Mouse (Mus musculus): ENCODE measurements around the gene Trim29. TPM values are rescaled to one million over a fixed set of nuclear protein-coding genes. Genes with fewer than 3 reads are reported as not detected.

Trim29 gene
- polyA plus RNA-seq, 1 experiment from 2014 or later: 1.2 TPM

GRCm38 (mm10) chr9:43284284-43284683, 26.4 kb upstream of the Trim29 start:
- DNase-seq (ENCODE audit: extremely low spot score, low spot score): peak; percentile 91
- no peak overlapping the region for H3K4me3 ChIP-seq
- H3K27me3 ChIP-seq (ENCODE audit: poor library complexity, severe bottlenecking): peaks cover 41% of the 10 kb centered on the region
- no peaks in the 10 kb centered on the region for H3K9me3 ChIP-seq
- peaks cover 38% of the 10 kb centered on the region for H3K4me1 ChIP-seq
- WGBS: 3% methylated on average over 6 of the region's 6 CpGs
- H3K36me3 ChIP-seq (replicated peaks): no peaks in the 10 kb centered on the region
- peak overlapping the region; percentile 77 for H3K27ac ChIP-seq

- 89% methylated on average over 4 of the region's 4 CpGs for WGBS
- no peak for DNase-seq (ENCODE audit: extremely low spot score, low spot score)
- Histone ChIP-seq H3K9me3 (no peaks in the 10 kb centered on the region), H3K4me1 (peaks cover 38% of the 10 kb centered on the region), H3K27me3 (ENCODE audit: poor library complexity, severe bottlenecking) (peaks cover 41% of the 10 kb centered on the region), H3K36me3 (replicated peaks) (no peaks in the 10 kb centered on the region), H3K27ac (0 out of 2 replicates have a peak overlapping the region, but pooled peaks have one; percentile 2), H3K4me3 (no peak overlapping the region)
Measured at GRCm38 (mm10) chr9:43285281-43285680, 25.4 kb upstream of the Trim29 start.

- Histone ChIP-seq H3K27ac (peak overlapping the region; percentile 82), H3K27me3 (ENCODE audit: poor library complexity, severe bottlenecking) (peaks cover 41% of the 10 kb centered on the region), H3K36me3 (replicated peaks) (no peaks in the 10 kb centered on the region), H3K4me3 (peak overlapping the region; percentile 42), H3K9me3 (no peaks in the 10 kb centered on the region), H3K4me1 (peaks cover 28% of the 10 kb centered on the region)
- DNase-seq (ENCODE audit: extremely low spot score, low spot score): peak; percentile 89
- 2% methylated on average over 20 of the region's 20 CpGs for WGBS
Measured at GRCm38 (mm10) chr9:43286870-43287269, 23.8 kb upstream of the Trim29 start.

GRCm38 (mm10) chr9:43293058-43293457, 17.6 kb upstream of the Trim29 start:
- no peak for DNase-seq (ENCODE audit: extremely low spot score, low spot score)
- Histone ChIP-seq H3K4me3 (no peak overlapping the region), H3K27me3 (ENCODE audit: poor library complexity, severe bottlenecking) (no peaks in the 10 kb centered on the region), H3K36me3 (replicated peaks) (no peaks in the 10 kb centered on the region), H3K9me3 (no peaks in the 10 kb centered on the region), H3K27ac (no peak overlapping the region), H3K4me1 (no peaks in the 10 kb centered on the region)
- 91% methylated on average over 6 of the region's 6 CpGs for WGBS

GRCm38 (mm10) chr9:43300394-43300793, 10.3 kb upstream of the Trim29 start:
- Histone ChIP-seq H3K9me3 (no peaks in the 10 kb centered on the region), H3K4me3 (no peak overlapping the region), H3K4me1 (no peaks in the 10 kb centered on the region), H3K27me3 (ENCODE audit: poor library complexity, severe bottlenecking) (0 out of 2 replicates have a peak, but pooled peaks cover 4% of the 10 kb centered on the region), H3K36me3 (replicated peaks) (no peaks in the 10 kb centered on the region), H3K27ac (no peak overlapping the region)
- no peak for DNase-seq (ENCODE audit: extremely low spot score, low spot score)
- 85% methylated on average over 10 of the region's 10 CpGs for WGBS

- no peaks in the 10 kb centered on the region for H3K4me1 ChIP-seq
- no peaks in the 10 kb centered on the region for H3K9me3 ChIP-seq
- H3K36me3 ChIP-seq (replicated peaks): no peaks in the 10 kb centered on the region
- no peak for DNase-seq (ENCODE audit: extremely low spot score, low spot score)
- H3K4me3 ChIP-seq: no peak overlapping the region
- 78% methylated on average over 4 of the region's 4 CpGs for WGBS
- H3K27me3 ChIP-seq (ENCODE audit: poor library complexity, severe bottlenecking): 0 out of 2 replicates have a peak, but pooled peaks cover 4% of the 10 kb centered on the region
- no peak overlapping the region for H3K27ac ChIP-seq
Measured at GRCm38 (mm10) chr9:43302989-43303388, 7.7 kb upstream of the Trim29 start.

- H3K36me3 ChIP-seq (replicated peaks): no peaks in the 10 kb centered on the region
- no peak overlapping the region for H3K4me3 ChIP-seq
- 71% methylated on average over 6 of the region's 6 CpGs for WGBS
- no peak overlapping the region for H3K27ac ChIP-seq
- H3K27me3 ChIP-seq (ENCODE audit: poor library complexity, severe bottlenecking): peaks cover 11% of the 10 kb centered on the region
- peaks cover 6% of the 10 kb centered on the region; the same call in 1 of the 2 replicates for H3K4me1 ChIP-seq
- no peak for DNase-seq (ENCODE audit: extremely low spot score, low spot score)
- no peaks in the 10 kb centered on the region for H3K9me3 ChIP-seq
Measured at GRCm38 (mm10) chr9:43305882-43306281, 4.8 kb upstream of the Trim29 start.

GRCm38 (mm10) chr9:43309087-43309872, 1.4 kb upstream of the Trim29 start:
- peaks cover 16% of the 10 kb centered on the region; the same call in 1 of the 2 replicates for H3K4me1 ChIP-seq
- no peaks in the 10 kb centered on the region for H3K9me3 ChIP-seq
- H3K36me3 ChIP-seq (replicated peaks): no peaks in the 10 kb centered on the region
- H3K27ac ChIP-seq: no peak overlapping the region
- DNase-seq (ENCODE audit: extremely low spot score, low spot score): no peak
- H3K27me3 ChIP-seq (ENCODE audit: poor library complexity, severe bottlenecking): peaks cover 17% of the 10 kb centered on the region
- no peak overlapping the region for H3K4me3 ChIP-seq
- WGBS: 85% methylated on average over 6 of the region's 6 CpGs

GRCm38 (mm10) chr9:43312190-43312589, 1.5 kb downstream of the Trim29 start:
- WGBS: 85% methylated on average over 7 of the region's 7 CpGs
- H3K4me3 ChIP-seq: no peak overlapping the region
- H3K4me1 ChIP-seq: peaks cover 28% of the 10 kb centered on the region
- H3K9me3 ChIP-seq: no peaks in the 10 kb centered on the region
- H3K27ac ChIP-seq: 0 out of 2 replicates have a peak overlapping the region, but pooled peaks have one; percentile 25
- H3K36me3 ChIP-seq (replicated peaks): no peaks in the 10 kb centered on the region
- DNase-seq (ENCODE audit: extremely low spot score, low spot score): no peak
- H3K27me3 ChIP-seq (ENCODE audit: poor library complexity, severe bottlenecking): peaks cover 17% of the 10 kb centered on the region

- Histone ChIP-seq H3K4me3 (no peak overlapping the region), H3K27ac (no peak overlapping the region), H3K36me3 (replicated peaks) (no peaks in the 10 kb centered on the region), H3K9me3 (no peaks in the 10 kb centered on the region), H3K27me3 (ENCODE audit: poor library complexity, severe bottlenecking) (peaks cover 17% of the 10 kb centered on the region), H3K4me1 (peaks cover 28% of the 10 kb centered on the region)
- 86% methylated on average over 3 of the region's 3 CpGs for WGBS
- no peak for DNase-seq (ENCODE audit: extremely low spot score, low spot score)
Measured at GRCm38 (mm10) chr9:43313805-43314204, 3.2 kb downstream of the Trim29 start.

- H3K4me3 ChIP-seq: no peak overlapping the region
- peaks cover 11% of the 10 kb centered on the region for H3K27me3 ChIP-seq (ENCODE audit: poor library complexity, severe bottlenecking)
- no peak for DNase-seq (ENCODE audit: extremely low spot score, low spot score)
- H3K36me3 ChIP-seq (replicated peaks): no peaks in the 10 kb centered on the region
- peaks cover 26% of the 10 kb centered on the region for H3K4me1 ChIP-seq
- WGBS: 56% methylated on average over 3 of the region's 3 CpGs
- H3K27ac ChIP-seq: peak overlapping the region; percentile 66
- H3K9me3 ChIP-seq: no peaks in the 10 kb centered on the region
Measured at GRCm38 (mm10) chr9:43315320-43315950, 4.8 kb downstream of the Trim29 start.

- DNase-seq (ENCODE audit: extremely low spot score, low spot score): no peak
- Histone ChIP-seq H3K4me3 (no peak overlapping the region), H3K9me3 (no peaks in the 10 kb centered on the region), H3K27me3 (ENCODE audit: poor library complexity, severe bottlenecking) (0 out of 2 replicates have a peak, but pooled peaks cover under 1% of the 10 kb centered on the region), H3K27ac (peak overlapping the region; percentile 66; the same call in 1 of the 2 replicates), H3K36me3 (replicated peaks) (no peaks in the 10 kb centered on the region), H3K4me1 (peaks cover 16% of the 10 kb centered on the region)
- WGBS: 86% methylated on average over 4 of the region's 4 CpGs
Measured at GRCm38 (mm10) chr9:43316466-43316865, 5.8 kb downstream of the Trim29 start.

- Histone ChIP-seq H3K27ac (no peak overlapping the region), H3K36me3 (replicated peaks) (no peaks in the 10 kb centered on the region), H3K27me3 (ENCODE audit: poor library complexity, severe bottlenecking) (no peaks in the 10 kb centered on the region), H3K4me3 (no peak overlapping the region), H3K4me1 (peaks cover 12% of the 10 kb centered on the region), H3K9me3 (no peaks in the 10 kb centered on the region)
- DNase-seq (ENCODE audit: extremely low spot score, low spot score): no peak
- WGBS: 90% methylated on average over 10 of the region's 10 CpGs
Measured at GRCm38 (mm10) chr9:43318661-43319060, 8.0 kb downstream of the Trim29 start.
